Mouse (Mus musculus): Measurements from ENCODE around the gene Cep295nl.
"Not testable (repeated sequence)": the region's sequence is repeated elsewhere in the genome, so short reads cannot be mapped to it uniquely, and the experiment has no call there.

Gene Cep295nl

GRCm38 (mm10) chr11:118342400-118342981 is at the start of gene Cep295nl:
TSS of gene Cep295nl (minus strand) at chr11:118342500.
- no peak for DNase-seq (ENCODE audit: low spot score)

GRCm38 (mm10) chr11:118387816-118388215 is 45.5 kb upstream of the Cep295nl start:
- DNase-seq (ENCODE audit: low spot score) = peak; percentile 2

DNA sequence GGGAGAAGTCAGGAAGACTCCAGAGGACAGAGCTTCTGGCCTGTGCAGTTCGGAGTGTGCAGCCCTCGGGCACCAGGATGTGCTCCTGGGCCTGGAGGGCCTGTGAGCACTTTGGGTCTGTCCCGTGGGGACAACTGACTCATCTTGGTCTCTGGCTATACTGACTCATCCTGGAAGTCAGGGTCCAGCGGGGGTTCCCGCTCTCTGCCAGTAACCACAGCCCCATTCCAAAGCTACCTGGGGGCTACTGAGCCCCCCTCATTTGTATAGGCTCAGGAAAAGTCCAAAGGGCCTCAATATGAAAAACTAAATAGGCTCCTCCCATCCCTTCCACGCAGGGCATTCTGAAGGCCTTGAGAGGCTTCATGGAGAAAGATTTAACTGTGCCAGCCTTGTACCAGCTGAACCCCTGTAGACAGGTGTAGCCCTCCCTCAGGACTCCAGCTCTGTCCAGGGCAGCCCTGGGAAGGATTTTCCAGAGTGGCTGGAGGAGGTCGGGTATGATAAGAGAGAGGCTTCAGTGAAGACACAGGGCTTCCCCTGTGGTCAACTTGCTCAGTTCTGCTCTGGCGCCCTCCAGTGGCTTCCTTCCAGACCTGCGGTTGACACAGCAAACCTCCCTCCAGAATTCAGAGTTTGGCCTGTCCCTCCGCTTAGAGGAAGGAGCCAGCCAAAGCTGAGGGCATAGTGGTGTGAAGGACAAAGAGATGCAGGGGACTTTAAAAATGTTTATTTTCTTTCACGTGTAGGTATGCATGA is 37.1 kb upstream of the Cep295nl start:
- peak; percentile 92 for DNase-seq (ENCODE audit: low spot score)

DNA sequence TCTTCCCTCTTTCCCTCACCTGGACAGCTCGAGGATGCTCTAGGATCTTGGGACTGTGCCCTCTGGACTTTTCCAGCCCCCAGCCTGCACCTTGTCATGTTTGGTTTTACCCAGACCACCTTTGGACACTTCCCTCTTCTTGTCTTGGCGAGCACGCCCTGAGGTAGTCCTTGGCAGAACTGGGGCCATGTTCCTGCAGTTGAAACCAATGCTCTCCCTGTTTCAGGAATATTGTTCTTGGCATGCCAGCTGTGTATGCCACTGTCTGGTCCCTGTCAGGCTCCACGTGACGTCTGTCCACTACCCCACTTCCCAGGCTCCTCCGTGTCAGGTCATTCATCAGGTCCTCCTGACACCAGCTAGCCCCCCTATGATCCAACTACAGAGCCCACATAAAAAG is 36.4 kb upstream of the Cep295nl start:
- no peak for DNase-seq (ENCODE audit: low spot score)

DNA sequence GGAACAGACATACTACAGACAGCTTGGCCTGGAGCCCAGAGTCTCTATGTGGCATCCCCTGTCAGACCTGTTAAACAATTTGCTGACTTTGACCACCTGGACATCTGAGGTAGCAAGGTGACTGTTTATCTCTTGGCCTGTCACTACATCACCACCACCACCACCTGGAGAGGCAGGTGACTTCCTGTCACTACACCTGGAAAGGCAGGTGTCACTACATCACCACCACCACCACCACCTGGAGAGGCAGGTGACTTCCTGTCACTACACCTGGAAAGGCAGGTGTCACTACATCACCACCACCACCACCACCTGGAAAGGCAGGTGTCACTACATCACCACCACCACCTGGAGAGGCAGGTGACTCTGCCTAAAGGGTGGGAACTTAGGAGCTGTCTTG is 34.0 kb upstream of the Cep295nl start:
- not testable (repeated sequence) for DNase-seq (ENCODE audit: low spot score)

GRCm38 (mm10) chr11:118375881-118376280 is 33.6 kb upstream of the Cep295nl start:
- peak; percentile 9 for DNase-seq (ENCODE audit: low spot score)

DNA sequence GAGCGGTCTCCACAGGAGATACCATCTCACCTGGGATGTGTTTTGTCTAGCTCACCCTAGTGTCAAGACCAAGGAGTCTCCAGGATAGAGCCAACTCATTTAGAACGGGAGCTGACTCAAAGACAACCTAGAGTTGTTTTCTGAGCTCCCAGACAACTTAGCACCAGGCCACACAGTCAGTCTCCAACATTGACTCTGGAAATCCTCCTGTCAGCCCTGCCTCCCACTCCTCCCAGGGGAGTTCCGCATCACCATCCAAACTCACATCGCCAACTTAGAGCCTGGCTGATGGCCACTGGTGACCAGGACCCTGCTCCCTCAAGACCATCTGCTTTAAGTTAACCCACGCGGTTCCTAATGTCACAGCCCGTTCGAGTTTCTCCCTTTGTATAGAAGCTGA is 33.2 kb upstream of the Cep295nl start:
- peak; percentile 1 for DNase-seq (ENCODE audit: low spot score)

- DNase-seq (ENCODE audit: low spot score) = no peak
These were observed 32.7 kb upstream of the Cep295nl start for GRCm38 (mm10) chr11:118375006-118375405.

- DNase-seq (ENCODE audit: low spot score) = no peak
These were observed 32.2 kb upstream of the Cep295nl start for GRCm38 (mm10) chr11:118374506-118374905.

DNA sequence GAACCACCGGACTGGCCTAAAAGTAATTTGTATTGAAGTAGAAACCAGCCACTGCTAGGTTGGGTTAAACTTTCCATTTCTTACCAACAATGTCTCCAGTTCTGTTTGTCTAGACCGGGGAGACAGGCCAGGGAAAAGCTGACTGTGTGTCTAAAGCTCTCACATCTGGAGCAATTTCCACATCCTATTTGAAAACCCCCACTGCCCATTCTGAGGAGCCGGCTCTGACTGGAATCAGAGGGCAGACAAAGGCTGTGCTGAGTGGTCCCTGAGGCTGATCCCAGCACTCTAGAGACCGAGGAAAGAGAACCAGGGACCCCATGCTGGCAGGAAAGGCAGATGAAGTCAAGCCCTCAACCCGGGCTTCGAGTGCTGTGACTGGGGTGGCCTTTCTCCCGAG is 30.3 kb upstream of the Cep295nl start:
- no peak for DNase-seq (ENCODE audit: low spot score)

DNA sequence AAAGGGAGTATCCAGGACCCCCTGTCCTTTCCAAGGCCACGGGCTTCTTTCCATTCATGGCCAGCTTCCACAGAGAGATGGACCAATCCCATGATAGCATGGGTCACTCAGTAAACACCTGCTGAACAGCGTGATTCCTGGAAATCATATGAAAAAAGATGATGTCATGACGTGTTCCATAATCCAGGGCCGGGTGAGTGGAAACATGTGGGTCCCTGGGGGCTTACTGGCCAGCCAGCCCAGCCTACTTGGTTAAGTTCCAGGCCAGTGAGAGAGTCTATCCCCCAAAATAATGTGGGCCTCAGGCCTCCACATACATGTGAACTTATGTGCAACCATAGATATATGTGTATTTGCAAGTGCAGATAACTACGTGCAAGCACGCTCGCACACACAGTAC is 29.6 kb upstream of the Cep295nl start:
- no peak for DNase-seq (ENCODE audit: low spot score)

DNA sequence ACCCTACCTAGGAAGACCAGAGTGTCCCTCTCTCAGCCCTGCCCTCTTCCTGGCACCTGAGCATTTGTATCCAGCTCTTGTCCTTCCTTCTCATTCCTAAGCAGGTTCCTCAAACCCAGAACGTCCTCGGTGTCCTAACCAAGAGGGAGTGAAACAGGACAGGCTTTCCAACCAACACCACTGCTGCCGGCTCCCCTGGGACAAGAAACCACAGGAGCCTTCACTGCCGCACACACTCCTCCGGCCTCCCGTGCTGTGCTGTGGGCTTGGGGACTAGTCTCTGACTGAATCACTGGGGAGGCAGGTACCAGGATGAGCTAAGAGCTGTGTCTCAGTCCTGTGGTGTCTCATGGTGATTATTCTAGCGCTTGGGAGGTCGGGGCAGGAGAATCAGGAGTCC is 27.4 kb upstream of the Cep295nl start:
- DNase-seq (ENCODE audit: low spot score) = no peak

GRCm38 (mm10) chr11:118369251-118369650 is 27.0 kb upstream of the Cep295nl start:
- DNase-seq (ENCODE audit: low spot score) = no peak

DNA sequence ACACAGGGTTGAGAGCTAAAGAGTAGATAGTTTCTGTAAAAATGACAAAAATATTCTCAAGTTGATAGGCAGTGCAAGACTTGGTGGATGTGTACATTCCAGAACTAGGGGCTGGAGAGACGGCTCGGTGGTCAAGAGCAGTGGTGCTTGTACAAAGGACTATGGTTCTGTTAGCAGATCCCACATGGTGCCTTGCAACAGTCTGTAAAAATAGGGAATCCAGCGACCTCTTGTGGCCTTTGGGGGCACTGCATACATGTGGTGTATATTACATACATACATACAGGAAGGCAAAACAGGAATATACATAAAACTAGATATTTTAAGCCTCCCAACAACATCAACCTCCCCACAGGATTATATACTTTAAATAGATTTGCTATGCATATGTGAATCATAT is 26.0 kb upstream of the Cep295nl start:
- DNase-seq (ENCODE audit: low spot score) = no peak

DNA sequence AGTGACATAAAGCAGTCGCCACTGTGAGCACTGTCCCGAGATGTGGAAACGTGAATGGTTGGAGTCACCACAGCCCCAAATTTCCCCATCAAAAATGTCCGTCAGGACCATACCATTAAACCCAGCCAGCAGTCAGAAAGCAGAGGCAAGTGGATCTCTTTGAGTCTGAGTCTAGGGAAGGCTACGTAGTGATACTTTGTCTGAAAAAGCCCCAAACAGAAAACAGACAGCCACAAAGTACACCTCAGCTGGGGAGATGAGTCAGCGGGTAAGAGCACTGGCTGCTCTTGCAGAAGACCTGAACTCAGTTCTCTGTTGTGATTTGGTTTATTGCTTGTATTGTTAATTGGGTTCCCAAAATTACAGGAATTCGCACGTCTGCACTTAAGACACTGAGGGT is 24.3 kb upstream of the Cep295nl start:
- no peak for DNase-seq (ENCODE audit: low spot score)

GRCm38 (mm10) chr11:118366108-118366507 is 23.8 kb upstream of the Cep295nl start:
- peak; percentile 22 for DNase-seq (ENCODE audit: low spot score)

- peak; percentile 56 for DNase-seq (ENCODE audit: low spot score)
These were observed 22.9 kb upstream of the Cep295nl start for GRCm38 (mm10) chr11:118365171-118365570.

DNA sequence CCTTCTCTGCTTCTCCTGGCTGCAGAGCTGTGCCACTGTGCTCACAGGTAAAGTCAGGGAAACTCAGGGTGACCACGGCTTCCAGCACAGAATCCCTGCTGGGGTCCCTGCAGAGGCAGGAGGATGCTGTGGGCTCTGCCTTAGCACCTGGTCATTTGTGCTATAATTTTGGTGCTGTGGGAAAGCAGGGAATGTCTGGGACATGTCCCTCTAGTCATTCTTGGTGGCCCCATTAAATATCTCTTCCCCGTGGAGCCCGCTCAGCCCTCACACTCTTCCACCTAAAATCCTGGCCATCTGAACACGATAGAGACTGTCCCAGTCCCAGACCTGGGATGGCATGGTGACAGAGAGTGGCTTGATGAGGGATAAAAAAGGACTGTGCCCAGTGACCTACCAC is 21.7 kb upstream of the Cep295nl start:
- peak; percentile 2 for DNase-seq (ENCODE audit: low spot score)

GRCm38 (mm10) chr11:118362971-118363518 is 20.7 kb upstream of the Cep295nl start:
- peak; percentile 65 for DNase-seq (ENCODE audit: low spot score)

DNA sequence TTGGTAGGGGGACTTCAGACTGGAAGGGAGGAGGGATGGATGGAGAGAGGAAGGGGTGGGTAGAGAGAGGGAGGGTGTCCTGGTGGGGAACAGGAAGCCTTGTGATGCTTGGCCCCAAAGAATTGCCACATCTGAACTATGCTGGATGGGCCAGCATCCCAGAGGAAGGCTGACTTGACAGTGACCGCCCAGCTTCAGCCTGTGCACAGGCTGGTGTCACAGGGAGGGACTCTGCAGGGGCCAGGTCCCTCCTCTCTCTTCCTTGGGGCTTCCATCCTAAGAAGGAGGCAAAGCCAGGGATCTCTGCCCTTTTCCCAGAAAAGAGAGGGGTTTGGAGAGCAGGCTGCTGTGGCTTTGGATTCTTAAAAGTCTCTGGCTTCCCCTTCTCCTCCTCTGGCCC is 20.2 kb upstream of the Cep295nl start:
- peak; percentile 44 for DNase-seq (ENCODE audit: low spot score)

DNA sequence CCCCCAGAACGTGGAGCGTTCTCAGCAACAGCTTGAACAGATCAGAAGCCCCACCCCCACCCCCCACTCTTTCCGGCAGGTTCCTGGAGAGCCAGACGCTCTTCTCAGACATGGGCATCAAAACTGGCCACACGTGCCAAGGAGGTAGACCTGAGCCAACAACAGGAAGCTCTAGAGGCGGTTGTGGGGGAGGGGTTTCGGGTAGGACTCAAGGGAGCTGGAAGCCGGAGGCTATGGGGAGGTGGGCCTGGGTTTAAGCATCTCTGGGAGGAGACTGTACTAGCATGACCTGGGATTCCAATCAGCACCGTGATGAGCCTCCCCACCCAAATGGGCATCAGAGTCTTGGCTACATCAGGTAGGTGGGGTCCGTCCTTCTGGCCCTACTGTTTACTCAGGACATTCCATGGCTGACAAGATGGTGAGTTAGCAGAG is 18.6 kb upstream of the Cep295nl start:
- DNase-seq (ENCODE audit: low spot score) = peak; percentile 67

DNA sequence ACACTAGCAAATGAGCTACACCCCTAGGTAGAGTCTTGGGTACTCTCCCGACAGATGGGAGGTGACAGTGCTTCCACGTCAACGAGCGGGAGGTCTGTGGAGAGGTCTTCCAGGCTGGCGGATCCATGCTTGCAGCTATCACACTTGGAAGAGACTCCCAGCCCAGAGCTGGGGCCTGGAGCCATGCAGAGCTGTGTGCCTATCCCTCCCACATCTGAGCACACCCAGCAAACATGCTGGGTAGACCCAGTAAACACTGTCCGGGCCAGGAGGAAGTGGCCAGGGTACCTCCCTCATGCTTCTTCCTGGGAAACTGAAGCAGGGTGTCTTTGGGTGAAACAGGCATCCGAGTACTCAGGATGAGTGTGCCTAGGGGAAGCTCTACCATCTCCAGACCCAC is 18.2 kb upstream of the Cep295nl start:
- peak; percentile 58 for DNase-seq (ENCODE audit: low spot score)

GRCm38 (mm10) chr11:118355640-118356039 is 13.3 kb upstream of the Cep295nl start, which contains the start of gene Timp2:
TSS of gene Timp2 (minus strand) at chr11:118355740.
- no peak for DNase-seq (ENCODE audit: low spot score)
